Mouse (Mus musculus) ES-E14 (cell line): ENCODE measurements around the gene Hp1bp3. TPM values are rescaled to one million over a fixed set of nuclear protein-coding genes. Genes with fewer than 3 reads are reported as not detected.

Source experiments
- DNase-seq: peaks from one replicate; pipeline ENCODE4 v3.0.0-alpha.2; 2013; ENCODE audit warnings: low read depth, low spot score
- H3K27ac ChIP-seq: 2 replicates; pipeline ENCODE4 v1.5.1; 2012; ENCODE audit warnings: low read depth, mild to moderate bottlenecking, low read length, moderate library complexity, mixed read lengths; ENCODE audit not compliant: poor library complexity, insufficient read depth, severe bottlenecking
- H3K36me3 ChIP-seq: 2 replicates; pipeline ENCODE4 v1.6.1; 2012; ENCODE audit warnings: mild to moderate bottlenecking, low read length, moderate library complexity, mixed read lengths; ENCODE audit not compliant: control insufficient read depth, poor library complexity, insufficient read depth, severe bottlenecking
- H3K4me1 ChIP-seq, 2 experiments: fragments of 150-350 bp in 1 of 2; sonication (generic) in 1 of 2; 2 replicates each; pipeline ENCODE4 v1.6.1; 2012; ENCODE audit warnings: low read length in 2 of 2, mild to moderate bottlenecking in 1 of 2, mixed read lengths in 1 of 2; ENCODE audit not compliant: control insufficient read depth in 2 of 2, insufficient read depth in 2 of 2, poor library complexity in 1 of 2
- H3K4me3 ChIP-seq, 2 experiments: fragments of 150-350 bp in 1 of 2; sonication (generic) in 1 of 2; 2 replicates each; pipeline ENCODE4 v1.5.1; 2012; ENCODE audit warnings: low read length in 2 of 2, low read depth in 1 of 2, mild to moderate bottlenecking in 1 of 2, mixed read lengths in 1 of 2; ENCODE audit not compliant: insufficient read depth in 1 of 2, poor library complexity in 1 of 2, severe bottlenecking in 1 of 2
- H3K9ac ChIP-seq: 2 replicates; pipeline ENCODE4 v1.6.1; 2012; ENCODE audit warnings: low read depth, mild to moderate bottlenecking, low read length, mixed read lengths; ENCODE audit not compliant: poor library complexity, insufficient read depth, severe bottlenecking
- H3K9me3 ChIP-seq: fragments of 150-350 bp; sonication (generic); 2 replicates; pipeline ENCODE4 v1.6.1; 2012; ENCODE audit warnings: low read depth, mild to moderate bottlenecking, low read length; ENCODE audit not compliant: control insufficient read depth, insufficient read depth
- CHD2 ChIP-seq: IDR thresholded peaks from 2 replicates; pipeline ENCODE4 v1.6.1; 2014; ENCODE audit warnings: mild to moderate bottlenecking, low read depth, low read length, inconsistent platforms
- HCFC1 ChIP-seq: IDR thresholded peaks from 2 replicates; pipeline ENCODE4 v1.6.1; 2012; ENCODE audit warnings: low read length, inconsistent platforms, borderline replicate concordance; ENCODE audit not compliant: insufficient read depth
- MAFK ChIP-seq: IDR thresholded peaks from 2 replicates; pipeline ENCODE4 v1.6.1; 2014; ENCODE audit warnings: mild to moderate bottlenecking, low read depth, low read length, inconsistent platforms; ENCODE audit not compliant: insufficient read depth
- ZC3H11A ChIP-seq: IDR thresholded peaks from 2 replicates; pipeline ENCODE4 v1.6.1; 2012; ENCODE audit warnings: low read depth, mild to moderate bottlenecking, inconsistent platforms, low read length, borderline replicate concordance
- ZNF384 ChIP-seq: IDR thresholded peaks from 2 replicates; pipeline ENCODE4 v1.6.1; 2012; ENCODE audit warnings: low read depth, low read length, inconsistent platforms
- in situ Hi-C, 2 experiments: fragments of 600-800 bp; cut with MboI; formaldehyde crosslinking; loops; one replicate each; pipeline ENCODE4 v1.15.1; 2025; ENCODE audit warnings: low sequenced_read_pairs in 2 of 2, inconsistent platforms in 1 of 2; ENCODE audit not compliant: unreplicated experiment in 2 of 2
- total RNA-seq: library from RNA; depleted of rRNA; stranded (reverse); fragments of 300-350 nt; gene quantifications from 2 replicates; pipeline ENCODE4 v1.2.3, GENCODE M21; 2012

Gene Hp1bp3
- total RNA-seq, 1 experiment, result 31.1 TPM

- in situ Hi-C loops, result no loop called here
- Histone ChIP-seq H3K9ac (no peak overlapping the region), H3K4me3 (no peak overlapping the region), H3K36me3 (peaks cover 10% of the 10 kb centered on the region; the same call in 1 of the 2 replicates), H3K27ac (no peak overlapping the region), H3K4me1 (no peaks in the 10 kb centered on the region), H3K9me3 (no peaks in the 10 kb centered on the region)
- DNase-seq, result no peak
- TF ChIP-seq HCFC1, result no peak
- TF ChIP-seq MAFK, result no peak
- no peak for TF ChIP-seq ZC3H11A
- TF ChIP-seq CHD2, result no peak
- no peak for TF ChIP-seq ZNF384
Observed at GRCm38 (mm10) chr4:138172686-138173085, 43.4 kb upstream of the Hp1bp3 start.

- Histone ChIP-seq H3K9me3 (no peaks in the 10 kb centered on the region), H3K36me3 (peaks cover 11% of the 10 kb centered on the region; the same call in 1 of the 2 replicates), H3K9ac (no peak overlapping the region), H3K4me1 (no peaks in the 10 kb centered on the region), H3K4me3 (no peak overlapping the region), H3K27ac (no peak overlapping the region)
- TF ChIP-seq ZNF384 (no peak), MAFK (no peak), HCFC1 (no peak), CHD2 (no peak), ZC3H11A (no peak)
- in situ Hi-C loops, result no loop called here
- DNase-seq, result no peak
Observed at GRCm38 (mm10) chr4:138179391-138179790, 36.7 kb upstream of the Hp1bp3 start.

GRCm38 (mm10) chr4:138180719-138181118 lies 35.4 kb upstream of the Hp1bp3 start:
- no peak for TF ChIP-seq ZC3H11A
- no peak for TF ChIP-seq MAFK
- no peak for TF ChIP-seq ZNF384
- TF ChIP-seq CHD2, result no peak
- TF ChIP-seq HCFC1, result no peak
- H3K36me3 ChIP-seq, result peaks cover 12% of the 10 kb centered on the region; the same call in 1 of the 2 replicates
- H3K4me1 ChIP-seq, result no peaks in the 10 kb centered on the region
- no peak overlapping the region for H3K27ac ChIP-seq
- no peaks in the 10 kb centered on the region for H3K9me3 ChIP-seq
- H3K4me3 ChIP-seq, result no peak overlapping the region
- DNase-seq, result no peak
- in situ Hi-C loops, result no loop called here
- no peak overlapping the region for H3K9ac ChIP-seq

- Histone ChIP-seq H3K4me3 (no peak overlapping the region), H3K9ac (no peak overlapping the region), H3K27ac (no peak overlapping the region), H3K4me1 (no peaks in the 10 kb centered on the region), H3K36me3 (peaks cover 15% of the 10 kb centered on the region; the same call in 1 of the 2 replicates), H3K9me3 (no peaks in the 10 kb centered on the region)
- in situ Hi-C loops, result no loop called here
- TF ChIP-seq ZC3H11A (no peak), CHD2 (no peak), MAFK (no peak), HCFC1 (no peak), ZNF384 (no peak)
- no peak for DNase-seq
Observed at GRCm38 (mm10) chr4:138184056-138184455, 32.0 kb upstream of the Hp1bp3 start.

GRCm38 (mm10) chr4:138184573-138184981 lies 31.5 kb upstream of the Hp1bp3 start:
- H3K9me3 ChIP-seq, result no peaks in the 10 kb centered on the region
- DNase-seq, result no peak
- H3K4me3 ChIP-seq, result no peak overlapping the region
- in situ Hi-C loops, result no loop called here
- peaks cover 15% of the 10 kb centered on the region; the same call in 1 of the 2 replicates for H3K36me3 ChIP-seq
- no peak overlapping the region for H3K9ac ChIP-seq
- no peak overlapping the region for H3K27ac ChIP-seq
- no peak for TF ChIP-seq HCFC1
- no peak for TF ChIP-seq ZC3H11A
- TF ChIP-seq ZNF384, result no peak
- TF ChIP-seq CHD2, result no peak
- TF ChIP-seq MAFK, result no peak
- H3K4me1 ChIP-seq, result no peaks in the 10 kb centered on the region
